Mouse (Mus musculus) erythroblast, embryonic 14.5 days (primary cell): Measurements from ENCODE around the gene Ccr7.

Experiments used
- GATA1 ChIP-seq: IDR thresholded peaks from 2 replicates; pipeline ENCODE4 v1.6.1; 2012; ENCODE audit warnings: low read length, inconsistent platforms, mixed read lengths
- TAL1 ChIP-seq: IDR thresholded peaks from 3 replicates; pipeline ENCODE4 v1.6.1; 2012; ENCODE audit warnings: low read length, inconsistent platforms, mixed read lengths

GRCm38 (mm10) chr11:99124635-99125029, 30.2 kb downstream of the Ccr7 start:
- TF ChIP-seq GATA1: no peak
- TF ChIP-seq TAL1: no peak
